Mouse (Mus musculus): ENCODE measurements at regions not wholly inside any gene's neighbourhood (a gene's known extent, or its start where the extent isn't known, plus 50 kb on each side); places are given as distances from the start of the nearest gene placed in this dataset.

DNA sequence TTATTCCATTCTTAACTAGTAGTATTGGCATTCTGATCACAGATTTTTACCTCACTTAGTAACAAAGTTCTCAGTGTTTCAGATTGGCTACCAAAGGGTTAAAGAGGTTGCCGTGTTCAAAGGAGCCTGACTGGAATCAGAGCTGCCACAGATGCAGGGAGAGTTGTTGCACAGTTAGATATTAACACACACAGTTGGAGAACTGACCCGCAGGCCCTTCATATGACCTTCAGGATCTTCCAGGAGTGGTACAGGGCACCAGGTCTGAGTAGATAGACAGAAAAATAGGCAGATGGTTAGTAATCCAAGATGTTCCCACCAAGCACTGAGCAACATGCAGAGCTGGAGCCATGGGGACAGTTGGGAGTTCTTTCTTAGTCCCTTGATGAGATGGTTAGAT is 123.1 kb downstream of the Tmem17 start:
- no peak overlapping the region for H3K4me3 ChIP-seq
- intact Hi-C loops (cut with DNase I): loop anchor here (5.0 kb wide), 1 partner anchor 212 kb away; no protein-coding TSS in a partner anchor
- H3K27ac ChIP-seq: no peak overlapping the region
- TF ChIP-seq CTCF (IDR thresholded peaks at IDR 0.05): no peak
- no peak for DNase-seq (ENCODE audit: extremely low spot score in 1 of 2, low spot score in 2 of 2)

GRCm38 (mm10) chr11:22636321-22636720 is 124.4 kb downstream of the Tmem17 start:
- no peak overlapping the region for H3K4me3 ChIP-seq
- DNase-seq (ENCODE audit: extremely low spot score in 1 of 2, low spot score in 2 of 2): no peak
- TF ChIP-seq CTCF (IDR thresholded peaks at IDR 0.05): no peak
- H3K27ac ChIP-seq: peak overlapping the region; percentile 50; the same call in 1 of the 2 replicates
- intact Hi-C loops (cut with DNase I): loop anchor here (5.0 kb wide), 1 partner anchor 211 kb away; no protein-coding TSS in a partner anchor

GRCm38 (mm10) chr11:22636761-22637557 is 125.1 kb downstream of the Tmem17 start:
- intact Hi-C loops (cut with DNase I): loop anchor here (5.0 kb wide), 1 partner anchor 210 kb away; no protein-coding TSS in a partner anchor
- TF ChIP-seq CTCF (IDR thresholded peaks at IDR 0.05): no peak
- Histone ChIP-seq H3K4me3 (no peak overlapping the region), H3K27ac (peak overlapping the region; percentile 50; the same call in 1 of the 2 replicates)
- no peak for DNase-seq (ENCODE audit: extremely low spot score in 1 of 2, low spot score in 2 of 2)

DNA sequence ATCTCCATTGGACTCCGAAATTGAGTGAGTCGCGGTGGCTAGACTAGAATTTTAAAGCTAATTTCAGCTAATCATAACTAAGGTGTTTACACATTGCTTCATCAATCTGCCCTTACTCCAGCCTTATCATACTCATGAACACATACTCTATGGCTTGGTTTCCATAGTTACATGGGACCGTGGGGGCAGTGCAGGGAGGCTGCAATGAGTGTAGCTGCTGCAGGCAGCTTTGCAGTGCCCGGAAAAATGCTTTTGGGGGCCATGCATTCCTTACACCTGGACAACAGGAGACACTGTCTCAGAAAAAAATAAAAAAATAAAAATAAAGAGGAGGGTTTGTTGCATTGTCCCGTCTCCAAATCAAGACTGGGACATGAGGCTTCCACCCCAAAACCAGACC is 126.3 kb downstream of the Tmem17 start:
- intact Hi-C loops (cut with DNase I): loop anchor here (5.0 kb wide), 1 partner anchor 209 kb away; no protein-coding TSS in a partner anchor
- no peak overlapping the region for H3K4me3 ChIP-seq
- H3K27ac ChIP-seq: no peak overlapping the region
- TF ChIP-seq CTCF (IDR thresholded peaks at IDR 0.05): no peak
- no peak for DNase-seq (ENCODE audit: extremely low spot score in 1 of 2, low spot score in 2 of 2)

DNA sequence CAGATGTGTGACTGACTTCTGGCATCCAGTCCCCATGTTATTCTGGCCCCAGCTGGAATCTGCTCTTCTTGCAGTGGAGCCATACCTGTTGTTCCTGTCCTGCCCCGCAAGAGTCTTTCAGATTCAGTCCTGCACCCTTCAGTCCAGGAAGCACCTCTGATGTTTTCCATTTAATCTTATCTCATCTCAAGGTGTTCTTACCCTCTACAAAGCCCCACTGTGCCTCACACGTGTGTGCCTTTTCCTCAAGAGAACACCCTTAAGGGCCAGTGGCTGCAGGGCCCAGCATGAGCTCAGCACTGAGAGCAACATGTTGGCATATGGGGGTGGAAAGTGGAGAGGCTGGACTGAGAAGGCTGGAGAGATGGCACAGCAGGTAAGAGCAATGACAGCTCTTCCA is 126.8 kb downstream of the Tmem17 start:
- no peak for TF ChIP-seq CTCF (IDR thresholded peaks at IDR 0.05)
- no peak overlapping the region for H3K27ac ChIP-seq
- no peak for DNase-seq (ENCODE audit: extremely low spot score in 1 of 2, low spot score in 2 of 2)
- intact Hi-C loops (cut with DNase I): loop anchor here (5.0 kb wide), 1 partner anchor 209 kb away; no protein-coding TSS in a partner anchor
- H3K4me3 ChIP-seq: no peak overlapping the region

GRCm38 (mm10) chr11:22640371-22640990 is 128.6 kb downstream of the Tmem17 start:
- H3K4me3 ChIP-seq: no peak overlapping the region
- DNase-seq (ENCODE audit: extremely low spot score in 1 of 2, low spot score in 2 of 2): no peak
- no peak overlapping the region for H3K27ac ChIP-seq
- no peak for TF ChIP-seq CTCF (IDR thresholded peaks at IDR 0.05)
- intact Hi-C loops (cut with DNase I): no loop called here

GRCm38 (mm10) chr11:22641450-22641849 is 129.6 kb downstream of the Tmem17 start:
- Histone ChIP-seq H3K4me3 (no peak overlapping the region), H3K27ac (no peak overlapping the region)
- intact Hi-C loops (cut with DNase I): no loop called here
- no peak for DNase-seq (ENCODE audit: extremely low spot score in 1 of 2, low spot score in 2 of 2)
- no peak for TF ChIP-seq CTCF (IDR thresholded peaks at IDR 0.05)

- Histone ChIP-seq H3K27ac (no peak overlapping the region), H3K4me3 (no peak overlapping the region)
- TF ChIP-seq CTCF (IDR thresholded peaks at IDR 0.05): no peak
- no peak for DNase-seq (ENCODE audit: extremely low spot score in 1 of 2, low spot score in 2 of 2)
- intact Hi-C loops (cut with DNase I): no loop called here
These were observed 132.2 kb downstream of the Tmem17 start for GRCm38 (mm10) chr11:22644010-22644625.

DNA sequence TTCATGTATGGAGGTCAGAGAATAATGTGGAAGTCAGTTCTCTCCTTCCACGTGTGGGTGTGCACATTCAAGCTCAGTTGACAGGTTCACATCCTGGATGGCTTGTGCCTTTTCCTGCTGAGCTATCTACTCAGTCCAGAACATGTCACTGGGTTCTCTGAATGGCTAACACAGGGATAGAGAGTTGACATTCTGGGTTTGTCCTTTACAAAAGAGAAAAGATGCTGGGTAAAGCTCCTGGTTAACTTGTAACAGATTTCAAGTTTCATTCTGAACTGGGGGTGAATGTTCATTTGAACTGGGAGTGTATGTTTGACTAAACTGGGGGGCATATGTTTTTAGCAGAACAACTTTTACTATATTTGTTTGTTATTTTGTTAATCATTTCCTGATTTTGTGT is 133.0 kb downstream of the Tmem17 start:
- no peak for TF ChIP-seq CTCF (IDR thresholded peaks at IDR 0.05)
- Histone ChIP-seq H3K4me3 (no peak overlapping the region), H3K27ac (no peak overlapping the region)
- no peak for DNase-seq (ENCODE audit: extremely low spot score in 1 of 2, low spot score in 2 of 2)
- intact Hi-C loops (cut with DNase I): no loop called here

GRCm38 (mm10) chr11:22646192-22646936 is 134.5 kb downstream of the Tmem17 start:
- H3K4me3 ChIP-seq: no peak overlapping the region
- intact Hi-C loops (cut with DNase I): no loop called here
- DNase-seq (ENCODE audit: extremely low spot score in 1 of 2, low spot score in 2 of 2): no peak
- H3K27ac ChIP-seq: no peak overlapping the region
- no peak for TF ChIP-seq CTCF (IDR thresholded peaks at IDR 0.05)

- no peak for TF ChIP-seq CTCF (IDR thresholded peaks at IDR 0.05)
- Histone ChIP-seq H3K4me3 (no peak overlapping the region), H3K27ac (no peak overlapping the region)
- no peak for DNase-seq (ENCODE audit: extremely low spot score in 1 of 2, low spot score in 2 of 2)
- intact Hi-C loops (cut with DNase I): no loop called here
These were observed 136.4 kb downstream of the Tmem17 start for GRCm38 (mm10) chr11:22648275-22648674.
